Mouse (Mus musculus) intestine, embryonic 15.5 days (tissue): ENCODE data around the gene Bbs7. TPM values are rescaled to one million over a fixed set of nuclear protein-coding genes. Genes with fewer than 3 reads are reported as not detected.
"Not testable (repeated sequence)": the region's sequence is repeated elsewhere in the genome, so short reads cannot be mapped to it uniquely, and the experiment has no call there.

ENCODE experiments used
- ATAC-seq: fragments of 200-750 bp; cut with Nextera tagmentation; 2 replicates; pipeline ENCODE4 v1.8.0; 2017; ENCODE audit warnings: moderate TSS enrichment, moderate library complexity
- H3K27ac ChIP-seq: fragments of 300-500 bp; sonication (generic); 2 replicates; pipeline ENCODE4 v1.5.1; 2015; ENCODE audit warnings: mild to moderate bottlenecking, inconsistent platforms
- H3K27me3 ChIP-seq: fragments of 300-500 bp; sonication (generic); replicated peaks from 2 replicates; pipeline ENCODE4 v1.6.1; 2015; ENCODE audit warnings: inconsistent platforms
- H3K36me3 ChIP-seq: fragments of 300-500 bp; sonication (generic); 2 replicates; pipeline ENCODE4 v1.6.1; 2015; ENCODE audit warnings: inconsistent platforms
- H3K4me1 ChIP-seq: fragments of 300-500 bp; sonication (generic); replicated peaks from 2 replicates; pipeline ENCODE4 v1.6.1; 2015; ENCODE audit warnings: inconsistent platforms
- H3K4me2 ChIP-seq: fragments of 300-500 bp; sonication (generic); replicated peaks from 2 replicates; pipeline ENCODE4 v1.6.1; 2015; ENCODE audit warnings: mild to moderate bottlenecking, inconsistent platforms
- H3K4me3 ChIP-seq: fragments of 300-500 bp; sonication (generic); replicated peaks from 2 replicates; pipeline ENCODE4 v1.5.1; 2015; ENCODE audit warnings: inconsistent platforms
- H3K9ac ChIP-seq: fragments of 300-500 bp; sonication (generic); 2 replicates; pipeline ENCODE4 v1.6.1; 2015; ENCODE audit warnings: inconsistent platforms
- H3K9me3 ChIP-seq: fragments of 300-500 bp; sonication (generic); 2 replicates; pipeline ENCODE4 v1.6.1; 2016; ENCODE audit warnings: inconsistent platforms
- WGBS: fragments of 180-500 bp; shearing (Covaris S2); methylation state at CpG from one replicate; pipeline ENCODE4 v1.1.7; 2015; 5-methylcytosine and 5-hydroxymethylcytosine counted together
- polyA plus RNA-seq: library from polyadenylated mRNA; unstranded; fragments of >200 nt; fragmentation: Nextera tagmentation; extraction: Ambion mirVana; gene quantifications from 2 replicates; pipeline ENCODE4 v1.2.1, GENCODE M21; 2015

Bbs7 gene
- polyA plus RNA-seq, 1 experiment from 2014 or later = 11.1 TPM

DNA sequence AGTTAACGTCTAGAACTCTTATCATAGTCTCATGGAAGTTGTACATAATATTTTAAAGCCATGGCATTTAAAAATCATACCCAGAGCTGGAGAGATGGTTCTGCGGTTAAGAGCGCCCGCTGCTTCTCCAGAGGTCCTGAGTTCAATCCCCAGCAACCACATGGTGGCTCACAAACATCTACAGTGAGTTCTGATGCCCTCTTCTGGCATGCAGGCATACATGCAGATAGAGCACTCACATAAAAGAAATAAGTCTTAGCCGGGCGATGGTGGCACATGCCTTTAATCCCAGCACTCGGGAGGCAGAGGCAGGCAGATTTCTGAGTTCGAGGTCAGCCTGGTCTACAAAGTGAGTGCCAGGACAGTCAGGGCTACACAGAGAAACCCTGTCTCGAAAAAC is 13.5 kb downstream of the Bbs7 start:
- WGBS = 89% methylated on average over 8 of the region's 9 CpGs
- not testable (repeated sequence) for H3K27ac ChIP-seq, H3K4me2 ChIP-seq, ATAC-seq, H3K36me3 ChIP-seq, H3K27me3 ChIP-seq, H3K9me3 ChIP-seq, H3K4me1 ChIP-seq, H3K9ac ChIP-seq, H3K4me3 ChIP-seq

DNA sequence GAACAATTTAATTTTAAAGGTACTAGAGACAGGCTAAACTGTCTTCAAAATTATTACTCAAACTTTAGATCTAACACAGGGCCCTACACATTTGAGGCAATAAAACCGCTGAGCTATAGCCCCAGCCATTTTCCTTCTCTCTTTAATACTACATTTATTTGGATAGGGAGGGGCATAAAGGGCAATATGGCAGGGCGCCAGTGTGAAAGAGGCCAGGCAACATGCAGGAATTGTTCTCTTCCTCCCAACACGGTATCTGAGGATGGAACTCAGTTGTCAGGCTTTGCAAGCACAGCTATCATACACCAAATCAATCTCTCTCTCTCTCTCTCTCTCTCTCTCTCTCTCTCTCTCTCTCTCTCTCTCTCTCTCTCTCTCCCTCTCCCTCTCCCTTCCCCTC is 14.5 kb downstream of the Bbs7 start:
- H3K27me3 ChIP-seq = no peaks in the 10 kb centered on the region
- H3K4me3 ChIP-seq = no peak overlapping the region
- H3K4me1 ChIP-seq = no peaks in the 10 kb centered on the region
- no peak overlapping the region for H3K4me2 ChIP-seq
- H3K27ac ChIP-seq = no peak overlapping the region
- no peaks in the 10 kb centered on the region for H3K9me3 ChIP-seq
- no peak for ATAC-seq
- no peaks in the 10 kb centered on the region for H3K36me3 ChIP-seq
- 46% methylated on average over 3 of the region's 3 CpGs for WGBS
- no peak overlapping the region for H3K9ac ChIP-seq

DNA sequence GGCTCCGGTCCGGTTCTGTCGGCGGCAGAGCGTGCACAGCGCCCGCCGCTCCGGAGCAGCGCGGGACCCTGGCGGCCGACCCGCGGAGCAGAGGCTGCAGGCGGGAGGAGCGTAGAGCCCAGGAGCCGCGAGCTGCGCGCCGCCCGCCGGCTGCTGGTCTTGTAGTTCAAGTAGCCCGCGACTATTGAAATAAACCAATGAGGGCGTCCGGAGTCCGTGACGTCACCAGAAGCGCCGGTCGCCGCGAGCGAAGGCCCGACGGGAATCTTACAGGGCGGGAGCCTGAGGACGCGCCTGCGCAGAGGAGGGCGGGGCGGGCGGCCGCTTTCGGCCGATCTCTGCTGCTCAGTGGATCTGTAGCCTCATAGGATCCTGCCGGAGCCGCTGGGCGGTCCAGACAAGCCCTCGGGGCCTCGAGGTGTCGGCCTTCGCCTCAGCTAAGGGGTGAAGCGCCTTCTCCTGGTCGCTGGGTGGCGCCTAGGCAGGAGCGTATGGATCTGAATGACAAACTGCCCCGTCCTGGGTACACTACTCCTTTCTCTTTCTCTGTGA is 41.4 kb downstream of the Bbs7 start, which contains the start of gene Ccna2:
Ccna2 (minus strand) TSS at position 324 of the 552 bp plus-strand sequence.
- Histone ChIP-seq H3K4me3 (peak within 1 kb of the TSS; percentile 94), H3K9ac (peak within 1 kb of the TSS; percentile 84), H3K4me2 (peak within 1 kb of the TSS; percentile 85), H3K9me3 (no peaks in the 10 kb centered on the region), H3K36me3 (peaks cover 12% of the 10 kb centered on the region; the same call in 1 of the 2 replicates), H3K4me1 (0 out of 2 replicates have a peak, but pooled peaks cover 6% of the 10 kb centered on the region), H3K27ac (peak within 1 kb of the TSS; percentile 79), H3K27me3 (no peaks in the 10 kb centered on the region)
- WGBS = under 1% methylated on average over 60 of the region's 60 CpGs
- peak; percentile 100 for ATAC-seq

DNA sequence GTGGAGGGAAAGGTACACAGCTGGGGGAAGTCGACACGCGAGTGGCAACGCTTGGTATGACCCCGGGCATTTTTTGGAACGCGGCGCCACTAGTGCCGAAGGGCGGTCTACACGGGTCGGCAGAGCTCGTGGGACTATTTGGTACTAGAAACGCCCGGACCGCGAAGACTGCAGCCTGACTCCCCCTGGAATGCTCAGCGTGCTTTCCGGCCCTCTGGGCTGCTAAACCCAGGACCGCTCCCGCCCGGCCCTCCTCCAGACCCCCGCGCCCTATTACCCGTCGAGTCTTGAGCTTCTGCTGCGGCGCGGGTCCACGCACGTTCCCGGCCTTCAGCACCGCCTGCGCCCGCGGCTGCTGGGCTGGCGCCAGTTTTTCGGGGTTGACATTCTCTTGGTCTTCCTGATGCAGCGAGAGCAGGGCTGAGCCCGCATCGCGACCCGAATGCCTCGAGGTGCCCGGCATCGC is 41.9 kb downstream of the Bbs7 start:
- peaks cover 16% of the 10 kb centered on the region for H3K36me3 ChIP-seq
- peak; percentile 44 for ATAC-seq
- H3K9me3 ChIP-seq = no peaks in the 10 kb centered on the region
- H3K4me3 ChIP-seq = peak overlapping the region; percentile 94
- peak overlapping the region; percentile 84 for H3K9ac ChIP-seq
- under 1% methylated on average over 46 of the region's 46 CpGs for WGBS
- H3K27ac ChIP-seq = peak overlapping the region; percentile 79
- no peaks in the 10 kb centered on the region for H3K27me3 ChIP-seq
- H3K4me1 ChIP-seq = 0 out of 2 replicates have a peak, but pooled peaks cover 6% of the 10 kb centered on the region
- peak overlapping the region; percentile 85 for H3K4me2 ChIP-seq

DNA sequence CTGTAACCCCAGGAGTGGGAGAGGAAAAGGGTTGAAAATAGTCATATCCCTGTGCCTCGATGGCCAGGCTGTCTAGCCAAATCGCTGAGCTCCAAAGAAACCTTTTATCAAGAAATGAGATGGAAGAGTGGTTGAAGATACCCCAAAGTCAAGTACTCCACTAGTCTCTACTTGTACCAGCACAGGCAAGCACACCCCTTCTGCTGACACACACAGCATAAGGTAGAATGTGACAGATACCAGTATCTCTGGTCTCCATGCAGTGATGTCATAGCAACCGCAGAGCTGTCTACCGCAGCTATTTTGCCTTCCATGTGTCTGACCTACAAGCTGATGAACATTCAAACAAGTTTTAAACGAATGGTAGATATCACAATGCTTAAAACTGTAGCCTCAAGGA is 43.4 kb downstream of the Bbs7 start:
- Histone ChIP-seq H3K9me3 (no peaks in the 10 kb centered on the region), H3K4me2 (peak overlapping the region; percentile 85), H3K9ac (no peak overlapping the region), H3K36me3 (peaks cover 24% of the 10 kb centered on the region), H3K27ac (no peak overlapping the region), H3K4me3 (no peak overlapping the region), H3K27me3 (no peaks in the 10 kb centered on the region), H3K4me1 (0 out of 2 replicates have a peak, but pooled peaks cover 6% of the 10 kb centered on the region)
- WGBS = 86% methylated on average over 5 of the region's 5 CpGs
- ATAC-seq = no peak

DNA sequence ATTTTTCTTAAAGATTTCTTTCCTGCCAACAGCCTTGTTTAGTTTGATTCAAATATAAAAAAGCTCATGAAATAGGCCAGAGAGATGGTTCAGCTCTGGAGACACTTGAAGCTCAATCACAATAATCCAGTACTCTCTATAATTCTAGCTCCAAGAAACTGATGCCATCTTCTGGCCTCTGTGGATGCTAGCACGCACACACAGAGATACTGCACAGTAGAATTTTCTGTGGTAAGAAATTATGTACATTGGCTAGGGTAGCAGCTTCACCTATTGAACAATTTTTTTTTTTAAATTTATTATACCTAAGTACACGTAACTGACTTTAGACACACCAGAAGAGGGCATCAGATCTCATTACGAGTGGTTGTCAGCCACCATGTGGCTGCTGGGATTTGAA is 49.6 kb downstream of the Bbs7 start:
- no peak overlapping the region for H3K4me2 ChIP-seq
- peaks cover 44% of the 10 kb centered on the region for H3K36me3 ChIP-seq
- no peak overlapping the region for H3K27ac ChIP-seq
- no peak overlapping the region for H3K9ac ChIP-seq
- H3K9me3 ChIP-seq = no peaks in the 10 kb centered on the region
- 86% methylated on average over 3 of the region's 3 CpGs for WGBS
- H3K4me3 ChIP-seq = no peak overlapping the region
- H3K27me3 ChIP-seq = no peaks in the 10 kb centered on the region
- ATAC-seq = no peak
- H3K4me1 ChIP-seq = no peaks in the 10 kb centered on the region

DNA sequence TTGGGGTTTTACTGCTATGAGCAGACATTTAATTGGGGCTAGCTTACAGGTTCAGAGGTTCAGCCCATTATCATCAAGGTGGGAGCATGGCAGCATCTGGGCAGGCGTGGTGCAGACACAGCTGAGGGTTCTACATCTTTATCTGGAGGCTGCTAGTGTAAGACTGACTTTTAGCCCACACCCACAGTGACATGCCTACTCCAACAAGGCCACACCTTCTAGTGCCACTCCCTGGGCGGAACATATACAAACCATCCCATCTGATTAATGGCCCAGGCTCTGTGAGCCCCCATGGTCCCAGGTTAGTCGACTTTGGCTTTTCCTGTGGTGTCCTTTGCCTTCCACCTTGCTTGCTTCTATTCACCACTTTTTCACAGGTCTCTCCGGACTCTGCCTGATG is 53.7 kb downstream of the Bbs7 start:
- Histone ChIP-seq H3K4me3 (no peak overlapping the region), H3K9ac (no peak overlapping the region), H3K27me3 (no peaks in the 10 kb centered on the region), H3K9me3 (no peaks in the 10 kb centered on the region), H3K4me2 (no peak overlapping the region), H3K36me3 (peaks cover 42% of the 10 kb centered on the region), H3K27ac (no peak overlapping the region), H3K4me1 (no peaks in the 10 kb centered on the region)
- peak; percentile 34; the same call in 1 of the 2 replicates for ATAC-seq
- 77% methylated on average over 4 of the region's 4 CpGs for WGBS

DNA sequence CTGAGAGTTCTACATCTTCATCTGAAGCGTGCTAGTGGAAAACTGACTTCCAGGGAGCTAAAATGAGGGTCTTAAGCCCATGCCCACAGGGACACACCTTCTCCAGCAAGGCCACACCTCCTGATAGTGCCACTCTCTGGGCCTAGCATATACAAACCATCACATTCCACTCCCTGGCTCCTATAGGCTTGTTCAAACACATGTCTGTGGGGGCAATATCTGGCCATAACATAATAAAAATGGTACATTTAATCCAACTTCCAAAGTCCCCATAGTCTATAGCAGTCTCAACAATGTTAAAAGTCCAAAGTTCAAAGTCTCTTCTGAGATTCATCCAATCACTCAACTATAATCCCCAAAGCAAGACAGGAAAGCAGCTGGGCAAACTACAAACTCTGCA is 55.7 kb downstream of the Bbs7 start:
- H3K36me3 ChIP-seq = peaks cover 33% of the 10 kb centered on the region
- peak; percentile 44 for ATAC-seq
- H3K4me3 ChIP-seq = no peak overlapping the region

DNA sequence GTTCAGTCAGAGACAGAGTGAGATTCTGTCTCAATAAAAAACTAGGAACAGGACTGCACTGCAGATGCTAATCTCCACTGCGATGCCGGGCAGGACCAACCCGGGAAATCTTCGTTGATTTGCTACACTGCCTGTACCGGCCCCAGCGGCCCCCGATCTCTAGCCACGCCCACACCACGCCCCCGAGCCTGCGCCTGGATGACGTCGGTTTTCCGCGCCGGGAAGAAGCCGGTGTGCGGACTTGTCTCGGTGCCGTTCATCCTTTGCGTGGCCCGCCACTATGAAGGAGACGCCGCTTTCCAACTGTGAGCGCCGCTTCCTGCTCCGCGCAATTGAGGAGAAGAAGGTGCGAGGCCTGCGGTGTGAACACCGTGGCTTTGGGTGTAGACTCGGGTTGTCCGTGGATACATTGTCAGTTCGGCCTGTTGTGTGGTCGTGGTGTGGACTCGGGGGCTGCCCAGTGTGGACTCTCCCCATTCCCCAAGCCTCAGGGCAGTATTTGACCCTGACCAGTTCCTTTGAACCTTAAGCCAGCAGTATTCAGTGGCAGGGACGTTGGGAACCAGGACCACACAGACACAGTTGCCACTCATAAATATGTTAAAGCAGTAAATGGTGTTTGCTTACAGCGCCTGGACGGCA is 60.8 kb downstream of the Bbs7 start, which contains the start of gene Exosc9:
Exosc9 (plus strand) TSS at position 201 of the 642 bp plus-strand sequence.
- Histone ChIP-seq H3K4me2 (peak within 1 kb of the TSS; percentile 63), H3K27me3 (no peaks in the 10 kb centered on the region), H3K9ac (peak within 1 kb of the TSS; percentile 70), H3K9me3 (no peaks in the 10 kb centered on the region), H3K4me3 (peak within 1 kb of the TSS; percentile 78), H3K27ac (0 out of 2 replicates have a peak within 1 kb of the TSS, but pooled peaks have one; percentile 0), H3K4me1 (peaks cover 5% of the 10 kb centered on the region; the same call in 1 of the 2 replicates), H3K36me3 (peaks cover 16% of the 10 kb centered on the region)
- under 1% methylated on average over 39 of the region's 39 CpGs for WGBS
- ATAC-seq = peak; percentile 97

More for the DNA sequence above, 55.7 kb downstream of the Bbs7 start:
- H3K27ac ChIP-seq = no peak overlapping the region
- no peaks in the 10 kb centered on the region for H3K4me1 ChIP-seq
- no peaks in the 10 kb centered on the region for H3K9me3 ChIP-seq
- 93% methylated on average over 1 of the region's 1 CpGs for WGBS
- H3K9ac ChIP-seq = no peak overlapping the region
- no peaks in the 10 kb centered on the region for H3K27me3 ChIP-seq
- H3K4me2 ChIP-seq = no peak overlapping the region

DNA sequence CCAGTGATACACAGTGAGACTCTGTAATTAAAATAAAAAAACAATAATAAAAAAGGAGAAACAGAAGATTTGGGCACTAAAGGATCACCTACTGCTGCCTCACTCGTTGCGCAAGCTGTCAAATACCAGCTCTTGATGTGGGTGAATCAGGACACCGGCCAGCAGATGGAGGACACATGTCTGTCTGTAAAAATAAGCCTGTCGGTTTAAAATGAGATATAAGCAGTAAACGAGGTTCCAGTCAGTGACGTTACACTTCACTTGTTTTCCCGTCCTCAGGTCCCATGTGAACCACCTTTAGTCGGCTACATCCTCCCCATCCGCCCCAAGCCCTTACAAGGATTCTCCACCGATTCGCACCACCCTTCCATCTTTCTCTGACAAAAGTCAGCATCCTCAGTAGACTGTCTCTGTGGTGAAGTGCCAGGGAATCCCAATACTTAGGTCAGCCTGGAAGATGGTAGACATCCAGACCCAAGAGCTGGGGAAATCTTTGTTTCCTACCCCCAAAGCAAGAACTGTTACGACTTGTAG is 61.4 kb downstream of the Bbs7 start:
- peaks cover 5% of the 10 kb centered on the region; the same call in 1 of the 2 replicates for H3K4me1 ChIP-seq
- no peaks in the 10 kb centered on the region for H3K9me3 ChIP-seq
- peak; percentile 70 for ATAC-seq
- H3K27me3 ChIP-seq = no peaks in the 10 kb centered on the region
- peak overlapping the region; percentile 70; the same call in 1 of the 2 replicates for H3K9ac ChIP-seq
- peak overlapping the region; percentile 63 for H3K4me2 ChIP-seq
- H3K27ac ChIP-seq = 0 out of 2 replicates have a peak overlapping the region, but pooled peaks have one; percentile 0
- peak overlapping the region; percentile 78 for H3K4me3 ChIP-seq
- 18% methylated on average over 12 of the region's 12 CpGs for WGBS
- H3K36me3 ChIP-seq = peaks cover 13% of the 10 kb centered on the region

DNA sequence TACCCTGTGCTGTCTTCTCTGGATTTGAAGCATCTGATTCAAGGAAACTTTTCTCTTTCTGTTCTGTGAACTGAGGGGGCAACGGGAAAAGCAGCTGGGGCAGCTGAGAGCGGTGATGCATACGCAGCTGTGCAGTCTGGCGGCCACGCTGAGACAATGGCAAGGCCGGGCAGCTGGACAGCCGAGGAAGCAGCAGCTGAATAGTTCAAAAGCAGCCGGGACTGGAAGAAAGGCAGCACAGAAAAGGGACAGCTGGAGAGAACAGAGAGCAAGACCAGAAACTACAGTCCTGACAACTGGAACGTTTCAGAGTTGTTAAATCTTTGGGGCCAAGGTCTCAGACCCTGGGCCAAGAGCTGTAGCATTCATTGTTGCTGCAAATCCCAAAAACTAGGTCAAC is 61.9 kb downstream of the Bbs7 start:
- ATAC-seq = 0 out of 2 replicates have a peak, but pooled peaks have one; percentile 16
- H3K9ac ChIP-seq = no peak overlapping the region
- no peaks in the 10 kb centered on the region for H3K9me3 ChIP-seq
- 43% methylated on average over 9 of the region's 9 CpGs for WGBS
- H3K4me1 ChIP-seq = peaks cover 5% of the 10 kb centered on the region; the same call in 1 of the 2 replicates
- H3K4me2 ChIP-seq = peak overlapping the region; percentile 63
- H3K36me3 ChIP-seq = peaks cover 11% of the 10 kb centered on the region
- no peaks in the 10 kb centered on the region for H3K27me3 ChIP-seq
- no peak overlapping the region for H3K4me3 ChIP-seq
- no peak overlapping the region for H3K27ac ChIP-seq

DNA sequence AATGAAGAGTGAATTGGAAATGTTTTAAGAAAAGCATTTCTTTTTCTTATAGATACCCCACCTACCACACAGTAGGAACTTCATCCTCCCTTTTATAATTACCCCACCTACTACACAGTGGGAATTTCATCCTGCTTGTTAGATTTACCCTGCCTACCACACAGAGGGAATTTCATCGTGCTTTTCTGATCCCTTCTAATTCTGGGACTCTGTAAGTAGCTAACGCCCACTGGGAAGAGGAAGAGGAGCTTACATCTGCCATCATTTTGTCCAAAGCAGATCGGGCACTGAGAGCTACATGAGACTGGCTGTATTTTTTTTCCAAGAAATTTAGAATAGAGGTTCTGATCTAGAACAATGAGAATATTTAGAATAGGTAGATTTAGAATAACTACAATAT is 68.3 kb downstream of the Bbs7 start:
- WGBS = 72% methylated on average over 3 of the region's 3 CpGs
- no peaks in the 10 kb centered on the region for H3K36me3 ChIP-seq
- no peaks in the 10 kb centered on the region for H3K9me3 ChIP-seq
- no peaks in the 10 kb centered on the region for H3K4me1 ChIP-seq
- no peak overlapping the region for H3K27ac ChIP-seq
- H3K4me2 ChIP-seq = no peak overlapping the region
- H3K27me3 ChIP-seq = no peaks in the 10 kb centered on the region
- H3K9ac ChIP-seq = no peak overlapping the region
- ATAC-seq = no peak
- H3K4me3 ChIP-seq = no peak overlapping the region
